Mouse (Mus musculus): Measurements from ENCODE around the gene Nrxn2. TPM values are rescaled to one million over a fixed set of nuclear protein-coding genes. Genes with fewer than 3 reads are reported as not detected.

Nrxn2 gene
- total and polyA plus RNA-seq, 3 experiments: 0.03 to 0.16 TPM; not detected in 1

DNA sequence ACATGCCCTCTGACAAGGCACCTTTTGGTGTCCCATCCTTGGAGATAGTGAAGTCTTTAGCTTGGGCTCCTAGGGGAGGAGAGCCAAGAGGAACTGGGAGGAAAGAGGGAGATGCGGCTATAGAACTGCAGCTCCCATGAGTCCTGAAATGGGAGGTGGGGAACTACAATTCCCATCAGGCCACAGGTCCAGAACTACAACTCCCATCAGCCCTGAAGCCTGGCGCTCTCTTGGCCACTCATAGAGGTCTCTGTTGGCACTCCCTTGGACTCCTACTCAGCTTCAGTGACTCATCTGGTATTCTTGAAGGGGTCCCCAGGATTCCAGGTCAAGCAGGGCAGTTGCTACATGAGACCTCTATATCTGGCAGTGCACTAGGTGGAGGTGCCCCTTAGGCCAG, 101.0 kb downstream of the Nrxn2 start:
- H3K36me3 ChIP-seq (replicated peaks): no peaks in the 10 kb centered on the region
- peaks cover 5% of the 10 kb centered on the region; the same call in 1 of the 2 replicates for H3K27me3 ChIP-seq (ENCODE audit: insufficient read depth, low read length)
- H3K4me1 ChIP-seq (ENCODE audit: insufficient read depth, low read depth, low read length): no peaks in the 10 kb centered on the region; the same call in 1 of the 2 replicates
- H3K4me3 ChIP-seq (ENCODE audit: low read depth, low read length): no peak overlapping the region
- H3K9me3 ChIP-seq (replicated peaks): no peaks in the 10 kb centered on the region
- TF ChIP-seq GATA2 (IDR thresholded peaks at IDR 0.05; ENCODE audit: borderline replicate concordance, low read depth, low read length) (no peak), CTCF (IDR thresholded peaks at IDR 0.05; ENCODE audit: low read depth, low read length) (no peak), TAL1 (conservative IDR thresholded peaks at IDR 0.05; ENCODE audit: low read depth, low read length) (no peak), POLR2AphosphoS5 (IDR thresholded peaks at IDR 0.05; ENCODE audit: insufficient replicate concordance, low read depth, low read length) (no peak), GATA1 (IDR thresholded peaks at IDR 0.05; ENCODE audit: borderline replicate concordance, low read length) (no peak)
- DNase-seq (ENCODE audit: low spot score) (no peak), ATAC-seq (ENCODE audit: extremely low read depth, insufficient number of reproducible peaks, low FRiP score, poor library complexity, severe bottlenecking) (no peak)

DNA sequence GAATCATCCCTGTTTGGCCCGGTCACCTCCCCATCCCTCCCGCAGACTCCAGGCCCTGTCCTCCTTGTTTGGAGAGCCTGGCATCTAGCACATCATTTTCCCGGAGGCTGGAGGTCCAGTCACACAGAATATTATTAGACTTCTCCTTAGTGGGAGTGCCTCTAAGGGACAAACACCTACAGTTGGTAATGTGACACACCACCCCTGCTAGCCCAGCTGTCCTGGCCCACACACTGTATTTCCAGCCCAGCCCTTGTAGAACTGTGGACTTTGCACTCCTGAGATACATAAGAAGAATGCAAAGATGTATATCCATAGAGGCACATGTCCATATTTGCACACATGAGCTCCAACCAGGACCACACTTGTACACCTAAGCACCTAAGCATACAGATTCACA, 103.1 kb downstream of the Nrxn2 start:
- ATAC-seq (ENCODE audit: extremely low read depth, insufficient number of reproducible peaks, low FRiP score, poor library complexity, severe bottlenecking) (no peak), DNase-seq (ENCODE audit: low spot score) (no peak)
- Histone ChIP-seq H3K36me3 (replicated peaks) (no peaks in the 10 kb centered on the region), H3K4me1 (ENCODE audit: insufficient read depth, low read depth, low read length) (no peaks in the 10 kb centered on the region; the same call in 1 of the 2 replicates), H3K9me3 (replicated peaks) (no peaks in the 10 kb centered on the region), H3K4me3 (ENCODE audit: low read depth, low read length) (no peak overlapping the region), H3K27me3 (ENCODE audit: insufficient read depth, low read length) (peaks cover 5% of the 10 kb centered on the region; the same call in 1 of the 2 replicates)
- TF ChIP-seq POLR2AphosphoS5 (IDR thresholded peaks at IDR 0.05; ENCODE audit: insufficient replicate concordance, low read depth, low read length) (no peak), TAL1 (conservative IDR thresholded peaks at IDR 0.05; ENCODE audit: low read depth, low read length) (no peak), CTCF (IDR thresholded peaks at IDR 0.05; ENCODE audit: low read depth, low read length) (no peak), GATA1 (IDR thresholded peaks at IDR 0.05; ENCODE audit: borderline replicate concordance, low read length) (no peak), GATA2 (IDR thresholded peaks at IDR 0.05; ENCODE audit: borderline replicate concordance, low read depth, low read length) (no peak)

DNA sequence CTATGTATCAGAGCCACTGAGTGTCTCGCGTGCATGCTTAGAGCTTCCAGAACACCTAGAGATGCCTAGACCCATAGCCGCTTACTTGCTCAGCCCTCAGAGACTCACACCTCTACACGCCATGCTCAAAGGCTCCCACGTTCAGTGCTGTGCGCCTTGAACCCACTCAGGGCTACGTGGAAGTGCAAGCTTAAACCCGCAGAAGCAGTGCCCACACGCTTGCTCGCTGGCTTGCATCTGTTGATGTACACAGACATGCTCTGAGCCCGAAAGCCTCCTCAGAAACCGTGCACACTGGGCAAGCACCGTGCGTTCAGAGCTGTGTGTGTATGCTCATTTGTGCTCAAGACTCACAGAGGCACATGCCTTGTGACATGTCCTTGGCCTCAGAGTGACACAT, 103.8 kb downstream of the Nrxn2 start:
- H3K9me3 ChIP-seq (replicated peaks): no peaks in the 10 kb centered on the region
- H3K4me3 ChIP-seq (ENCODE audit: low read depth, low read length): no peak overlapping the region
- ATAC-seq (ENCODE audit: extremely low read depth, insufficient number of reproducible peaks, low FRiP score, poor library complexity, severe bottlenecking): no peak
- DNase-seq (ENCODE audit: low spot score): no peak
- H3K27me3 ChIP-seq (ENCODE audit: insufficient read depth, low read length): peaks cover 5% of the 10 kb centered on the region; the same call in 1 of the 2 replicates
- TF ChIP-seq GATA1 (IDR thresholded peaks at IDR 0.05; ENCODE audit: borderline replicate concordance, low read length): no peak
- no peak for TF ChIP-seq POLR2AphosphoS5 (IDR thresholded peaks at IDR 0.05; ENCODE audit: insufficient replicate concordance, low read depth, low read length)
- no peak for TF ChIP-seq GATA2 (IDR thresholded peaks at IDR 0.05; ENCODE audit: borderline replicate concordance, low read depth, low read length)
- no peak for TF ChIP-seq TAL1 (conservative IDR thresholded peaks at IDR 0.05; ENCODE audit: low read depth, low read length)
- no peak for TF ChIP-seq CTCF (IDR thresholded peaks at IDR 0.05; ENCODE audit: low read depth, low read length)
- no peaks in the 10 kb centered on the region for H3K36me3 ChIP-seq (replicated peaks)
- no peaks in the 10 kb centered on the region; the same call in 1 of the 2 replicates for H3K4me1 ChIP-seq (ENCODE audit: insufficient read depth, low read depth, low read length)

DNA sequence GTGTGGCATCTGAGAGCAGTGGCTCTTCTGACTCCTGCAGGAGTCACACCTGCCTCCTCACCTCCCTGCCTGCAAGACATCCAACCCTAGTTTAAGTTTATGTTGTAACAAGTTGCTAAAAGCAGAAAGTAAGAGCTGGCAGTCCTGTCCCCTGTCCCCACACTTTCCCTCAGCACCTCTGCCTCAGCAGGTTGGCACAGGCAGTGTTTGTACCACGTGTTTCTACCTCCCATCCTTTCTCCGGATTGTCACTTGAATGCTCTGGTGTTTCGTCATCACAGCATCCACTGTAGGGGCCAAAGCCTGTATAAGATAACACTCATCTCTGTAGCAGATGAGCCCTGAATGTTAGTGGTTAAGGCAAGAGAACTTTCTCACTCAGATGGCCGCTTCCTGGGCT, 106.5 kb downstream of the Nrxn2 start:
- Histone ChIP-seq H3K27me3 (ENCODE audit: insufficient read depth, low read length) (peaks cover 5% of the 10 kb centered on the region; the same call in 1 of the 2 replicates), H3K36me3 (replicated peaks) (no peaks in the 10 kb centered on the region), H3K9me3 (replicated peaks) (no peaks in the 10 kb centered on the region), H3K4me3 (ENCODE audit: low read depth, low read length) (no peak overlapping the region), H3K4me1 (ENCODE audit: insufficient read depth, low read depth, low read length) (no peaks in the 10 kb centered on the region; the same call in 1 of the 2 replicates)
- no peak for TF ChIP-seq POLR2AphosphoS5 (IDR thresholded peaks at IDR 0.05; ENCODE audit: insufficient replicate concordance, low read depth, low read length)
- no peak for TF ChIP-seq CTCF (IDR thresholded peaks at IDR 0.05; ENCODE audit: low read depth, low read length)
- TF ChIP-seq TAL1 (conservative IDR thresholded peaks at IDR 0.05; ENCODE audit: low read depth, low read length): no peak
- no peak for TF ChIP-seq GATA1 (IDR thresholded peaks at IDR 0.05; ENCODE audit: borderline replicate concordance, low read length)
- TF ChIP-seq GATA2 (IDR thresholded peaks at IDR 0.05; ENCODE audit: borderline replicate concordance, low read depth, low read length): no peak
- ATAC-seq (ENCODE audit: extremely low read depth, insufficient number of reproducible peaks, low FRiP score, poor library complexity, severe bottlenecking) (no peak), DNase-seq (ENCODE audit: low spot score) (no peak)

DNA sequence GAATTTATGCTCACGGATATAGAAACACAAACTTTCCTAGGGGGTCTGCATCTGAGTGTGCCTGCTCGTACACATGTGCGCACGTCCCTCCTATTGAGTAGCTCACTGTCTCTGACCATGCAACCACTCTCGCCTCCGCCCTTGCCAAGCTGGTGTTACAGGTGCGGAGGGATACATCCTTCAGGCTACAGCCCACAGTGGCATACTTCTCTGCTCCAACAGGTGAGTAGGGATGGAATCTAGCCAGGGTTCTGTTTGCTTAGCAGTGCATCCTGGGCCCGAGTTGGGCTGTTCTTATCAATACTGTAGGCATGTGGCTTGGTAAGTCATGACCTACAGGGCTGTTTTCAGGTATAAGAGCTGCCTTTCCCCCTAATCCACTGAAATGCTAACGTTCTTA, 107.5 kb downstream of the Nrxn2 start:
- Histone ChIP-seq H3K4me3 (ENCODE audit: low read depth, low read length) (no peak overlapping the region), H3K36me3 (replicated peaks) (no peaks in the 10 kb centered on the region), H3K27me3 (ENCODE audit: insufficient read depth, low read length) (no peaks in the 10 kb centered on the region; the same call in 1 of the 2 replicates), H3K4me1 (ENCODE audit: insufficient read depth, low read depth, low read length) (no peaks in the 10 kb centered on the region; the same call in 1 of the 2 replicates), H3K9me3 (replicated peaks) (no peaks in the 10 kb centered on the region)
- no peak for ATAC-seq (ENCODE audit: extremely low read depth, insufficient number of reproducible peaks, low FRiP score, poor library complexity, severe bottlenecking)
- no peak for DNase-seq (ENCODE audit: low spot score)
- TF ChIP-seq GATA1 (IDR thresholded peaks at IDR 0.05; ENCODE audit: borderline replicate concordance, low read length): no peak
- no peak for TF ChIP-seq TAL1 (conservative IDR thresholded peaks at IDR 0.05; ENCODE audit: low read depth, low read length)
- no peak for TF ChIP-seq CTCF (IDR thresholded peaks at IDR 0.05; ENCODE audit: low read depth, low read length)
- no peak for TF ChIP-seq GATA2 (IDR thresholded peaks at IDR 0.05; ENCODE audit: borderline replicate concordance, low read depth, low read length)
- TF ChIP-seq POLR2AphosphoS5 (IDR thresholded peaks at IDR 0.05; ENCODE audit: insufficient replicate concordance, low read depth, low read length): no peak

DNA sequence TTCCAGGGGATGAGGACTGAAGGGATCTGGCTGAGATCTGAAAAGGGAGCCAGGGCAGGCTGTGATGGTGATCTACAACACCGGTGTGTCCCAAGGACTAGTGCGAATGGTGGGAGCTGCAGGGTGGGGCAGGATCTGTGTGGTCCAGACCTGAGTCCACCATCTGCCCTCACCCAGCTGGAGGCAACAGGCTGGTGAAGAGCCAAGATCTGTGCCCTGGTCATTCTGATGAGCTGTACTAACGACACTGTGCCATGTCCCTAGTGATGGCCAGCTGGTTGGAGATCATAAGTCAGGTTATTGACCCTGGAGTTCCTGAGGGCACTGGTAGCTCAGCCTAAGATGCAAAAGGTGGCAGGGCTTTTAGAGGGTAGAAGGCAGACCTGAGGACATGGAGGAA, 108.9 kb downstream of the Nrxn2 start:
- H3K9me3 ChIP-seq (replicated peaks): no peaks in the 10 kb centered on the region
- ATAC-seq (ENCODE audit: extremely low read depth, insufficient number of reproducible peaks, low FRiP score, poor library complexity, severe bottlenecking) (no peak), DNase-seq (ENCODE audit: low spot score) (no peak)
- no peak overlapping the region for H3K4me3 ChIP-seq (ENCODE audit: low read depth, low read length)
- no peaks in the 10 kb centered on the region; the same call in 1 of the 2 replicates for H3K27me3 ChIP-seq (ENCODE audit: insufficient read depth, low read length)
- no peak for TF ChIP-seq CTCF (IDR thresholded peaks at IDR 0.05; ENCODE audit: low read depth, low read length)
- no peak for TF ChIP-seq GATA2 (IDR thresholded peaks at IDR 0.05; ENCODE audit: borderline replicate concordance, low read depth, low read length)
- no peak for TF ChIP-seq GATA1 (IDR thresholded peaks at IDR 0.05; ENCODE audit: borderline replicate concordance, low read length)
- TF ChIP-seq POLR2AphosphoS5 (IDR thresholded peaks at IDR 0.05; ENCODE audit: insufficient replicate concordance, low read depth, low read length): no peak
- no peak for TF ChIP-seq TAL1 (conservative IDR thresholded peaks at IDR 0.05; ENCODE audit: low read depth, low read length)
- H3K4me1 ChIP-seq (ENCODE audit: insufficient read depth, low read depth, low read length): no peaks in the 10 kb centered on the region; the same call in 1 of the 2 replicates
- no peaks in the 10 kb centered on the region for H3K36me3 ChIP-seq (replicated peaks)

Data from G1E (cell line).